Mouse (Mus musculus): Measurements from ENCODE around the gene Synm. TPM values are rescaled to one million over a fixed set of nuclear protein-coding genes. Genes with fewer than 3 reads are reported as not detected.
A peak's percentile ranks its signal among the peaks of the same experiment; 100 is the strongest.

Gene Synm
- total and polyA plus RNA-seq, 3 experiments, result 0.01 TPM; not detected in 2

DNA sequence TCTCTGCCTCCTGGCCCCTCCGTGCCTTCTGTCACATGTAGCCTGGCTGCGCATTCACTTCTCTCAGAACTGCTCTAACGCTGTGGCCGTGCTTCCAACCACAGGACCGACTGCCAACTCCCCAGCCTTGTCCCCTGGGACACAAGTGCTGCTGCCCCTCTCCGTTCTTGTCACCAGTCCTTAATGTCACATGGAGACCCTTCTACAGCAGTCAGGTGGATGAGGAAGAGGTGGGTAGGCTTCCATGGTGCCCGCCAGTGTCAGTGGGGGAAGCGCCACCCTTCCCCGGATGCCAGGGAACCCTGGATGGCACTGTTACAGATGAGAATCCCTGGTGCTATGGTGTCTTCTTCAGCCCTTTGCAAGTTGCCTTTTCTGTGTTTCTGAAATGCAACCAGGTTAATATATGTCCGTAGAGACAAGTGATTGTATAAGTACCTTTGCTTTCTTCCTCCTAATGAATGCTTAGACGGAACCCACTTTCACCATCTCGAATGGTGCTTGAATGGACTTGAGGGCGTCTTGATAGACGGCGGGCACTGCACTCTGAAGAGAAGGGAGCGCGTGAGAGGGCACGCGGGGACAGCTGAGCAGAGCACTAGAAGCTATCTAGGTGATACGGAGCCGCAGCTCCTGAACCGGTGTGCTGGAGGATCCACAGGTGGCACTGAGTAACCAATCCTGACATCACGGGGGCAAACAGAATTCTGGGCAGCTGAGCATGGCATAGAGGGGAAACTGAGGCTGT, 66.6 kb downstream of the Synm start:
- no peaks in the 10 kb centered on the region for H3K4me1 ChIP-seq (ENCODE audit: control insufficient read depth in 1 of 2, insufficient read depth in 2 of 2, low read length in 2 of 2)
- no peak overlapping the region for H3K4me3 ChIP-seq (ENCODE audit: control insufficient read depth in 1 of 2, insufficient read depth in 1 of 2, low read depth in 2 of 2, low read length in 2 of 2)
- DNase-seq (ENCODE audit: low read depth, low spot score), result no peak
- H3K36me3 ChIP-seq (ENCODE audit: control insufficient read depth in 1 of 2, insufficient read depth in 2 of 2, low read length in 2 of 2), result no peaks in the 10 kb centered on the region
- H3K27ac ChIP-seq (ENCODE audit: control insufficient read depth, low read depth, low read length), result no peak overlapping the region
- no peaks in the 10 kb centered on the region for H3K9me3 ChIP-seq (replicated peaks; ENCODE audit: insufficient read depth, low read length)
- H3K27me3 ChIP-seq (ENCODE audit: control insufficient read depth in 1 of 2, insufficient read depth in 2 of 2, low read length in 2 of 2), result no peaks in the 10 kb centered on the region
- no peaks in the 10 kb centered on the region for H3K79me2 ChIP-seq (ENCODE audit: control insufficient read depth, insufficient read depth, low read length, poor library complexity)
- H3K9ac ChIP-seq (ENCODE audit: control insufficient read depth, low read depth, low read length, poor library complexity, severe bottlenecking), result no peak overlapping the region
- TF ChIP-seq ZKSCAN1 (IDR thresholded peaks at IDR 0.05; ENCODE audit: low read depth, low read length) (no peak), MAX (IDR thresholded peaks at IDR 0.05; ENCODE audit: low read length) (no peak), ELF1 (IDR thresholded peaks at IDR 0.05; ENCODE audit: low read depth, low read length) (no peak), MEF2A (IDR thresholded peaks at IDR 0.05; ENCODE audit: extremely low read depth, insufficient replicate concordance, low read depth, low read length, poor library complexity, severe bottlenecking) (no peak), NELFE (IDR thresholded peaks at IDR 0.05; ENCODE audit: low read depth, low read length) (no peak), TBP (IDR thresholded peaks at IDR 0.05; ENCODE audit: low read depth, low read length) (no peak), POLR2AphosphoS2 (IDR thresholded peaks at IDR 0.05; ENCODE audit: low read length) (no peak), MAFK (IDR thresholded peaks at IDR 0.05; ENCODE audit: borderline replicate concordance, low read depth, low read length) (no peak), ZNF384 (IDR thresholded peaks at IDR 0.05; ENCODE audit: low read depth, low read length) (no peak), USF2 (IDR thresholded peaks at IDR 0.05; ENCODE audit: borderline replicate concordance in 1 of 2, insufficient read depth in 1 of 2, low read depth in 1 of 2, low read length in 2 of 2) (no peak), E2F4 (IDR thresholded peaks at IDR 0.05; ENCODE audit: borderline replicate concordance, low read depth, low read length) (no peak), MYB (IDR thresholded peaks at IDR 0.05; ENCODE audit: low read depth, low read length) (no peak), POLR2A (IDR thresholded peaks at IDR 0.05; ENCODE audit: control insufficient read depth in 1 of 2, insufficient read depth in 1 of 2, low read depth in 1 of 2, low read length in 2 of 2, poor library complexity in 1 of 2) (no peak), TAL1 (IDR thresholded peaks at IDR 0.05; ENCODE audit: low read length) (no peak), HCFC1 (IDR thresholded peaks at IDR 0.05; ENCODE audit: low read depth, low read length) (no peak)

DNA sequence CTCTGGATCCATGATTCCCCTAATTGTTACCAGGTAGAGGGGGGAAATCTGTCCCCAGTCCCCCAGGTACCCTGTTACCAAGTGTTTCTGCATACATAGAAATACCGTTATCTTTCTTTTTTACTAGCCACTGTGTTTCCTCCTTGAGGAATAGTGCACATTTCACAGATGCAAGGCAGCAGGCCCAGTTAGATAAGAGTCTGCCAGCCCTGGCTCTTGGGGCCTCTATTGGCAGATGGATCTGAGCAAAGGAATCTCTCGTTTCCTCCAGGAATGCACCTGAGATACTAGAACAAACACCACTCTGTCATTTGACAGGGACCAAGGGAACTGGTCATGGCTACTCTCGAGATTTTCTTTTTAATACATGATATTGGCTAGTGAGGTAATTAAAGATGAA, 67.4 kb downstream of the Synm start:
- Histone ChIP-seq H3K9ac (ENCODE audit: control insufficient read depth, low read depth, low read length, poor library complexity, severe bottlenecking) (no peak overlapping the region), H3K79me2 (ENCODE audit: control insufficient read depth, insufficient read depth, low read length, poor library complexity) (no peaks in the 10 kb centered on the region), H3K27me3 (ENCODE audit: control insufficient read depth in 1 of 2, insufficient read depth in 2 of 2, low read length in 2 of 2) (no peaks in the 10 kb centered on the region), H3K27ac (ENCODE audit: control insufficient read depth, low read depth, low read length) (no peak overlapping the region), H3K9me3 (replicated peaks; ENCODE audit: insufficient read depth, low read length) (no peaks in the 10 kb centered on the region), H3K4me1 (ENCODE audit: control insufficient read depth in 1 of 2, insufficient read depth in 2 of 2, low read length in 2 of 2) (no peaks in the 10 kb centered on the region), H3K4me3 (ENCODE audit: control insufficient read depth in 1 of 2, insufficient read depth in 1 of 2, low read depth in 2 of 2, low read length in 2 of 2) (no peak overlapping the region), H3K36me3 (ENCODE audit: control insufficient read depth in 1 of 2, insufficient read depth in 2 of 2, low read length in 2 of 2) (no peaks in the 10 kb centered on the region)
- peak; percentile 35; the same call in 1 of the 2 replicates for TF ChIP-seq TAL1 (IDR thresholded peaks at IDR 0.05; ENCODE audit: low read length)
- TF ChIP-seq NELFE (IDR thresholded peaks at IDR 0.05; ENCODE audit: low read depth, low read length), result no peak
- DNase-seq (ENCODE audit: low read depth, low spot score), result no peak

Data from MEL (cell line).